Mouse (Mus musculus) testis, adult 2 months (tissue): ENCODE measurements around the gene Rccd1.

ENCODE experiments used
- CTCF ChIP-seq: fragments of 200-500 bp; IDR thresholded peaks from 2 replicates; pipeline ENCODE4 v1.5.1; 2012; ENCODE audit warnings: low read depth, mild to moderate bottlenecking, inconsistent platforms, low read length, moderate library complexity; ENCODE audit not compliant: control insufficient read depth, insufficient read depth, insufficient replicate concordance
- POLR2A ChIP-seq: fragments of 200-500 bp; IDR thresholded peaks from 2 replicates; pipeline ENCODE4 v1.6.1; 2012; ENCODE audit warnings: low read depth, mild to moderate bottlenecking, inconsistent platforms, low read length, moderate library complexity; ENCODE audit not compliant: control insufficient read depth

DNA sequence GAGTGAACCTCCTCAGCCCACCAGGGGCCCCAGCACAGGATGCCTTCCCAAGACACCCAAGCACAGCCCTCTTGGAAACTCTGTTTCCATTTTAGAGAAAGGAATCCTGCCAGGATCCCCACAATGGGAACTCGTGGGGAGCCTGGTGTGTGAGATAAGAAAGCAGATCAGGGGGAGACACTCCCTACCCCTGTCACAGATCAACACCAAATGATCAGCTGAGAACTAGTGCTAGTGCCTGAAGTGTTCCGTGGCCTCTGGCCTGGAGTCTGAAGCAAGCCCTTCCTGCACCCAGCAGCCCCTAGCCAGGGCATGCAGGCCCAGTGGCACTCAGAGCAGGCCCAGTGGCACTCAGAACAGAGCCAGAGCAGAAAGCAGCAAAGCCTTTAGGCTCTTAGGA is 26.6 kb upstream of the Rccd1 start:
- TF ChIP-seq CTCF (no peak), POLR2A (no peak)
